Mouse (Mus musculus): ENCODE measurements around the gene Bcas3. TPM values are rescaled to one million over a fixed set of nuclear protein-coding genes. Genes with fewer than 3 reads are reported as not detected.

Gene Bcas3
- polyA plus RNA-seq, 2 experiments = 22.2 to 28.2 TPM

DNA sequence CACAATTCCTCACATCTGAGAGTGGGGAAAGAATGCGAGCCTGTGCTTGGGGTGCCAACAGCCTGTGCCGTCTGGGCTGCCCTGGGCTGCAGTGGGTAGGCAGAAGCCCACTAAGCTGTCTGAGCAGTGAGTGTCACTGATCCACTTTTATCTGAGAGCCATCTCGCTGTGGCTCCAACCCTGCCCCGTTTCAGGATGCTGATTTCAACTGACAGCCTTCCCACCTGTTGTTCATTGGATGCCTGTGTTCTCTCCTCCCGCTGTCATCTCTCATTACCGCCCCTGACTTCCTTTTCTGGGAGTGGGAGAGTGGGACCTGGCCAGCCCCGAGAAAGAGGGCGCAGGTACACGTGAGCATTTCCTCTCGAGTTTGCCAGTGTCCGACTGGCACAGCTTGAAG, 398.2 kb downstream of the Bcas3 start:
- Histone ChIP-seq H3K27me3 (ENCODE audit: control insufficient read depth, insufficient read depth, low read length) (peaks cover 3% of the 10 kb centered on the region; the same call in 1 of the 2 replicates), H3K9ac (ENCODE audit: low read depth, low read length, severe bottlenecking) (no peak overlapping the region), H3K27ac (replicated peaks; ENCODE audit: low read depth, low read length) (no peak overlapping the region), H3K4me2 (replicated peaks; ENCODE audit: low read depth, low read length, severe bottlenecking) (no peak overlapping the region), H3K4me1 (ENCODE audit: control insufficient read depth, insufficient read depth, low read length) (peaks cover 12% of the 10 kb centered on the region), H3K4me3 (replicated peaks; ENCODE audit: low read length) (no peak overlapping the region), H3K9me3 (ENCODE audit: control insufficient read depth, low read length) (no peaks in the 10 kb centered on the region), H3K36me3 (ENCODE audit: control insufficient read depth, insufficient read depth, low read length) (no peaks in the 10 kb centered on the region)
- WGBS = 60% methylated on average over 11 of the region's 11 CpGs
- DNase-seq (ENCODE audit: low spot score) (no peak), ATAC-seq (ENCODE audit: low FRiP score, low read depth) (no peak)
- no peak for TF ChIP-seq POLR2A (IDR thresholded peaks at IDR 0.05; ENCODE audit: borderline replicate concordance, extremely low read depth, insufficient read depth, insufficient read length)

DNA sequence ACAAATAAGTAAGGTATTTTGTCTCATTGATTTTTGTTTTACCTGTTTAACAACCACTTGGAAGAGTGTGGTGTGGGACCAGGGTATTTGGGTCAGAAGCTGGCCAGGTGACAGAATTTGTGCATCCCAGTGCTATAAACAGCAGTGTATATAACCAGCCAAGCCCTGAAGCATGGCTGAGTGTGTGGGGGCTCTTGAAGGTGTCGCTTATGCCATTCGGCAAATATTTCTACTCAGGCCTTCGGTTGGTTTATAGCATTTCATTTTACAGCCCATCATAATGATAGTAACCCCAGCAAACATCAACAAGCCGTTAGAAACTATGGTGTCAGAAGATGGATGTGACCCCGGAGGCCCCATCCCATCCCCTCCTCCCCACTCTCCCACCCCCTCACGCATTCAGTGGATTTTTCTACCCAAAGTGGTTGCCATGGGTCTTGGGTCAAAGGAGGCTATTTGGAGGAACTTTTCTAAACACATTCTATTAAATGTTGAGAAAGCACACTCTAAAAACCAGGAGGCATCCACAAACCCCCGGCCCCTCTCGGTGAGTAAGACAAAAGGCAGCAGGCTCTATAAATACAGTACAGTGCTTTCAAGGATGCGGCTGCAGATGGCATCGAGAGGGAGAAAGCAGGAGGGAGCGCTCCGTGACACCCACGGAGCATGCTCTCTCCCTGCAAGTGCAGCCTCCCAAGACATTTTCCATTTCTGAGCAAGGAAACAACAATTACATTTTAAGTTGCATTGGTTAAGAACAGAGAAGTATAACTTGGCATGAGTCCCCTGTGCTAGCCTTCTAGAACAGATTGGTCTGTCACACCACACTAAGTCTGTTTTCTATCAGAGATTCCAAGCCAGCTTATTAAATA, 401.9 kb downstream of the Bcas3 start:
- Histone ChIP-seq H3K27ac (replicated peaks; ENCODE audit: low read depth, low read length) (peak overlapping the region; percentile 55; the same call in 1 of the 2 replicates), H3K4me2 (replicated peaks; ENCODE audit: low read depth, low read length, severe bottlenecking) (no peak overlapping the region), H3K27me3 (ENCODE audit: control insufficient read depth, insufficient read depth, low read length) (peaks cover 3% of the 10 kb centered on the region; the same call in 1 of the 2 replicates), H3K4me1 (ENCODE audit: control insufficient read depth, insufficient read depth, low read length) (peaks cover 21% of the 10 kb centered on the region), H3K9ac (ENCODE audit: low read depth, low read length, severe bottlenecking) (no peak overlapping the region), H3K4me3 (replicated peaks; ENCODE audit: low read length) (no peak overlapping the region), H3K36me3 (ENCODE audit: control insufficient read depth, insufficient read depth, low read length) (no peaks in the 10 kb centered on the region), H3K9me3 (ENCODE audit: control insufficient read depth, low read length) (no peaks in the 10 kb centered on the region)
- no peak for TF ChIP-seq POLR2A (IDR thresholded peaks at IDR 0.05; ENCODE audit: borderline replicate concordance, extremely low read depth, insufficient read depth, insufficient read length)
- DNase-seq (ENCODE audit: low spot score) (peak; percentile 87), ATAC-seq (ENCODE audit: low FRiP score, low read depth) (peak; percentile 14; the same call in 1 of the 2 replicates)
- WGBS = 41% methylated on average over 13 of the region's 13 CpGs

DNA sequence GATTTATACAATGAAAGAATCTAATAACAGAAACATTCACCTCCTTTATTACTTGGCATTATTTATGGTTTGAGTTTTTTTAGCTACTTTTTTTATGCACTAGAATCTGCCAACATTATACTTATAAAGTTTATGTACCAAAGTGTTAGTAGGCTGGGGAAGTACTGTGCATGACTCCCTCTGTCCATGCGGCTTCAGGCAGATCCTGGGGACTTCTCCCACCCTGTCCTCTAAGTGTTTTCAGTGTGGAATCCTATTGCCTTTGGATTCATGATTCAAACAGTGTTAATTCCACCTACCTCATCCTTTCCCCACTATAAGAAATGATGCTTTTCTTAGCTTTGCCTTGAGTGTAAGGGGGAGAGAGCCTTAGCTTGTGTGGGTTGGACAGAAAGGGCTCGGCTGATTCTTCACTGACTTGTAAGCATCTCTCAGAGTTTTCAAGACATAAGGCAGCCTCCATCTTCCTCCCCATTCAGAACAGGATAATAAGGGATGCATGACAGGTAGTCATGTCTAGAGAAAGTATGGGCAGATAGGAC, 402.6 kb downstream of the Bcas3 start:
- Histone ChIP-seq H3K9me3 (ENCODE audit: control insufficient read depth, low read length) (no peaks in the 10 kb centered on the region), H3K36me3 (ENCODE audit: control insufficient read depth, insufficient read depth, low read length) (no peaks in the 10 kb centered on the region), H3K4me3 (replicated peaks; ENCODE audit: low read length) (no peak overlapping the region), H3K9ac (ENCODE audit: low read depth, low read length, severe bottlenecking) (no peak overlapping the region), H3K27me3 (ENCODE audit: control insufficient read depth, insufficient read depth, low read length) (peaks cover 3% of the 10 kb centered on the region; the same call in 1 of the 2 replicates), H3K4me1 (ENCODE audit: control insufficient read depth, insufficient read depth, low read length) (peaks cover 28% of the 10 kb centered on the region), H3K27ac (replicated peaks; ENCODE audit: low read depth, low read length) (no peak overlapping the region), H3K4me2 (replicated peaks; ENCODE audit: low read depth, low read length, severe bottlenecking) (no peak overlapping the region)
- DNase-seq (ENCODE audit: low spot score) (no peak), ATAC-seq (ENCODE audit: low FRiP score, low read depth) (peak; percentile 12; the same call in 1 of the 2 replicates)
- 46% methylated on average over 2 of the region's 2 CpGs for WGBS
- TF ChIP-seq POLR2A (IDR thresholded peaks at IDR 0.05; ENCODE audit: borderline replicate concordance, extremely low read depth, insufficient read depth, insufficient read length) = no peak

DNA sequence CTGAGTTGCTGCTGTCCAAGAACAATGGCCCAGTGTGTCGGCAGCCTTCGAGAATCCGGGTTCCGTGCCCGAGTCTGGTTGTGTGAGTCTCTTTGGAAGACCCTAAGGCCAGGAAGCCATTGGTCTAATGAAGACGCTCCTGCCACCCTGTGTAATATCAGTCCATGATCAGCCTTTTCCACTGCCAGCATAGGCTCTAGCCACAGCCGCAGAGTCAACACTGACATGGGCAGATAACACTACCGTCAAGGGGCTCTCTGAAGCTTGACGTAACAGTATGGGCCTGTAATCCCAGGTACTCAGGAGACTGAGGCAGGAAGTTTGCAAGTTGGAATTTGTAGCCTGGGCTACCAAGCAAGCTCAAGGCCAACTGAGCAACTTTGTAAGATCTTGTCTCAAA, 405.9 kb downstream of the Bcas3 start:
- no peak overlapping the region for H3K4me2 ChIP-seq (replicated peaks; ENCODE audit: low read depth, low read length, severe bottlenecking)
- H3K4me1 ChIP-seq (ENCODE audit: control insufficient read depth, insufficient read depth, low read length) = peaks cover 37% of the 10 kb centered on the region
- WGBS = 91% methylated on average over 9 of the region's 9 CpGs
- no peak overlapping the region for H3K4me3 ChIP-seq (replicated peaks; ENCODE audit: low read length)
- no peaks in the 10 kb centered on the region for H3K36me3 ChIP-seq (ENCODE audit: control insufficient read depth, insufficient read depth, low read length)
- no peaks in the 10 kb centered on the region for H3K27me3 ChIP-seq (ENCODE audit: control insufficient read depth, insufficient read depth, low read length)
- no peak overlapping the region for H3K9ac ChIP-seq (ENCODE audit: low read depth, low read length, severe bottlenecking)
- no peak for TF ChIP-seq POLR2A (IDR thresholded peaks at IDR 0.05; ENCODE audit: borderline replicate concordance, extremely low read depth, insufficient read depth, insufficient read length)
- ATAC-seq (ENCODE audit: low FRiP score, low read depth) (no peak), DNase-seq (ENCODE audit: low spot score) (no peak)
- H3K9me3 ChIP-seq (ENCODE audit: control insufficient read depth, low read length) = no peaks in the 10 kb centered on the region
- H3K27ac ChIP-seq (replicated peaks; ENCODE audit: low read depth, low read length) = no peak overlapping the region

DNA sequence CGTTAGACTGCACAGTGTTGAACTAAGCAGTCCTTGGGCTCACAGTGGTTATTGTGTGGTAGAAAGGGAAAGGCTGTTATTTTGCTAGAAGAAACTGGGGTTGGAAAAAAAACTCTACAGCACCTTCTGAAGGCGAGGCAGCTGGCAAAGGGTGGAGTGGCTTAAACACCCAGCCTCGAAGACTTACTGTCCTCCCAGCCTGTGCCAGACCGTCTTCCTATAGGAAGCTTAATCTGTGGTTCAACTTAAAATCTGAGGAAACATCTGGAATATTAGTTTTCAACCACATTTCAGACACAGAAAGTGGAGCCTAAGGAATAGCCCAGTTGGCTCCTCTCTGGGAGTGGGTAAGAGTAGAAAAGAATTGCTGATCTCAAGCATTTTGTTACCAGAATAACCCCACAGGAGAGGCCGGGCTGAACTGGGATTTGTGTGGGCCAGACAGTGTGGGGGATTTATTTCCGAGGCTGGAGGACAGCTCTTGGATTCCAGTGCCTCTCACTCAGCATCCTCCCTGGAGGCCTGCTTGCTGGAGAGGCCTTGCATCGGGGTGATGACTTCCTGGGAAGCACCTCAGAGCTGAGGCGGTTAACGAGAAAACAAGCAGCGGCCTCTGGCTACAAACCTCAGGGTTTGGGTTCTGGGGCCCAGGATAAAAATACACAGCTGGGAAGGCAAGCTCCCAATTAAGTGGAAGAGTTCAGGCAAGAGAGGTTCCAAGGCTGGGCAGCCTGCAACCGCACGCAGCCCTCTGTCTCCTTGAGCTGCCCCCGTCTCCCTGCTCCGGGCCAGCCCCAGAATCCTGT, 406.9 kb downstream of the Bcas3 start:
- ATAC-seq (ENCODE audit: low FRiP score, low read depth) (peak; percentile 74), DNase-seq (ENCODE audit: low spot score) (peak; percentile 55)
- no peak overlapping the region for H3K9ac ChIP-seq (ENCODE audit: low read depth, low read length, severe bottlenecking)
- H3K9me3 ChIP-seq (ENCODE audit: control insufficient read depth, low read length) = no peaks in the 10 kb centered on the region
- no peaks in the 10 kb centered on the region for H3K36me3 ChIP-seq (ENCODE audit: control insufficient read depth, insufficient read depth, low read length)
- 23% methylated on average over 14 of the region's 14 CpGs for WGBS
- peak overlapping the region; percentile 61 for H3K27ac ChIP-seq (replicated peaks; ENCODE audit: low read depth, low read length)
- H3K4me3 ChIP-seq (replicated peaks; ENCODE audit: low read length) = no peak overlapping the region
- H3K4me2 ChIP-seq (replicated peaks; ENCODE audit: low read depth, low read length, severe bottlenecking) = no peak overlapping the region; the same call in 1 of the 2 replicates
- H3K4me1 ChIP-seq (ENCODE audit: control insufficient read depth, insufficient read depth, low read length) = peaks cover 34% of the 10 kb centered on the region
- no peak for TF ChIP-seq POLR2A (IDR thresholded peaks at IDR 0.05; ENCODE audit: borderline replicate concordance, extremely low read depth, insufficient read depth, insufficient read length)
- no peaks in the 10 kb centered on the region for H3K27me3 ChIP-seq (ENCODE audit: control insufficient read depth, insufficient read depth, low read length)
